Mouse (Mus musculus) kidney, embryonic 16.5 days (tissue): Measurements from ENCODE around the gene Efcab11. TPM values are rescaled to one million over a fixed set of nuclear protein-coding genes. Genes with fewer than 3 reads are reported as not detected.

Experiments
- ATAC-seq: fragments of 200-750 bp; cut with Nextera tagmentation; 2 replicates; pipeline ENCODE4 v1.8.0; 2017; ENCODE audit warnings: moderate TSS enrichment; ENCODE audit not compliant: low FRiP score, low TSS enrichment
- H3K27ac ChIP-seq: fragments of 300-500 bp; sonication (generic); 2 replicates; pipeline ENCODE4 v1.5.1; 2014; ENCODE audit warnings: low read length
- H3K27me3 ChIP-seq: fragments of 300-500 bp; sonication (generic); 2 replicates; pipeline ENCODE4 v1.6.1; 2014; ENCODE audit warnings: low read length, control low read depth, mixed read lengths; ENCODE audit not compliant: insufficient read depth
- H3K36me3 ChIP-seq: fragments of 300-500 bp; sonication (generic); 2 replicates; pipeline ENCODE4 v1.6.1; 2014; ENCODE audit warnings: low read length, control low read depth, mixed read lengths; ENCODE audit not compliant: insufficient read depth
- H3K4me1 ChIP-seq: fragments of 300-500 bp; sonication (generic); 2 replicates; pipeline ENCODE4 v1.6.1; 2014; ENCODE audit warnings: low read length, control low read depth, mixed read lengths; ENCODE audit not compliant: insufficient read depth
- H3K4me2 ChIP-seq: fragments of 300-500 bp; sonication (generic); replicated peaks from 2 replicates; pipeline ENCODE4 v1.6.1; 2014; ENCODE audit warnings: low read depth, low read length
- H3K4me3 ChIP-seq: fragments of 300-500 bp; sonication (generic); 2 replicates; pipeline ENCODE4 v1.5.1; 2014; ENCODE audit warnings: mild to moderate bottlenecking, low read length
- H3K9ac ChIP-seq: fragments of 300-500 bp; sonication (generic); replicated peaks from 2 replicates; pipeline ENCODE4 v1.6.1; 2014; ENCODE audit warnings: low read length
- H3K9me3 ChIP-seq: fragments of 300-500 bp; sonication (generic); 2 replicates; pipeline ENCODE4 v1.6.1; 2016; ENCODE audit warnings: low read length, control low read depth
- WGBS: fragments of 180-500 bp; shearing (Covaris S2); extraction: QIAGEN DNeasy Blood & Tissue Kit; methylation state at CpG from one replicate; pipeline ENCODE4 v1.1.7; 2014; 5-methylcytosine and 5-hydroxymethylcytosine counted together
- polyA plus RNA-seq: library from polyadenylated mRNA; unstranded; fragments of >200 nt; fragmentation: Nextera tagmentation; extraction: Ambion mirVana; gene quantifications from 2 replicates; pipeline ENCODE4 v1.2.1, GENCODE M21; 2015

The Efcab11 gene
- polyA plus RNA-seq, result 12.5 TPM in 2 replicates

- peak within 1 kb of the TSS; percentile 66 for H3K4me3 ChIP-seq
- ATAC-seq, result peak; percentile 92
- peaks cover 19% of the 10 kb centered on the region for H3K4me1 ChIP-seq
- H3K9ac ChIP-seq, result peak within 1 kb of the TSS; percentile 90
- H3K27ac ChIP-seq, result peak within 1 kb of the TSS; percentile 87
- no peaks in the 10 kb centered on the region for H3K27me3 ChIP-seq
- H3K4me2 ChIP-seq, result peak within 1 kb of the TSS; percentile 97
- 0 out of 2 replicates have a peak, but pooled peaks cover 4% of the 10 kb centered on the region for H3K36me3 ChIP-seq
- H3K9me3 ChIP-seq, result no peaks in the 10 kb centered on the region
- WGBS, result 0% methylated on average over 63 of the region's 73 CpGs
Measured at GRCm38 (mm10) chr12:99884269-99885261, at the start of gene Efcab11, which contains the start of gene Tdp1. Gene Efcab11 (minus strand): TSS chr12:99884439. Gene Tdp1 (plus strand): TSS chr12:99884517.

- Histone ChIP-seq H3K9ac (no peak overlapping the region), H3K9me3 (no peaks in the 10 kb centered on the region), H3K27me3 (no peaks in the 10 kb centered on the region), H3K36me3 (peaks cover 16% of the 10 kb centered on the region; the same call in 1 of the 2 replicates), H3K4me1 (no peaks in the 10 kb centered on the region), H3K27ac (no peak overlapping the region), H3K4me3 (no peak overlapping the region), H3K4me2 (no peak overlapping the region)
- 0 out of 2 replicates have a peak, but pooled peaks have one; percentile 55 for ATAC-seq
- WGBS, result 78% methylated on average over 3 of the region's 3 CpGs
Measured at GRCm38 (mm10) chr12:99933630-99934029, 49.4 kb upstream of the Efcab11 start.

DNA sequence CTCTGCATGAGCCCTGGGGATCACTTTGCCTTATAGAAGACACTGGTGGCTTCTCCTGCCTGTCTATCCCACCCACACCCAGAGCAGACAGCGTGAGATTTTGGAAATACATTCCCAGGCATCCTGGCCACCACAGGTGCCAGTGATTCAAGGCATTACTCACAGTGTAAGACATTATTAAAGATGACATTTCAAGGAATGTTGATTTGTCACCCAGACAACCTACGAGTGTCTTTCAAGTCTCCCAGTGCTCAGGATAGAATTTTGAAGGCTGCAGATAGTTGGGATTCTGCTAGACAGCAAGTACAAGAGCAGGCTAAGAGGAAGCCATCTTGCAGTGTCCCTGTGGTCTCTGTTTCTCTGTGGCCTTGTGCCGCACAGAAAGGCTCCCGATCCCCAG, 48.0 kb upstream of the Efcab11 start:
- no peaks in the 10 kb centered on the region for H3K4me1 ChIP-seq
- peaks cover 19% of the 10 kb centered on the region; the same call in 1 of the 2 replicates for H3K36me3 ChIP-seq
- no peak overlapping the region for H3K4me2 ChIP-seq
- no peaks in the 10 kb centered on the region for H3K27me3 ChIP-seq
- H3K27ac ChIP-seq, result no peak overlapping the region
- H3K9ac ChIP-seq, result no peak overlapping the region
- no peak overlapping the region for H3K4me3 ChIP-seq
- WGBS, result 95% methylated on average over 4 of the region's 4 CpGs
- no peaks in the 10 kb centered on the region for H3K9me3 ChIP-seq
- no peak for ATAC-seq

DNA sequence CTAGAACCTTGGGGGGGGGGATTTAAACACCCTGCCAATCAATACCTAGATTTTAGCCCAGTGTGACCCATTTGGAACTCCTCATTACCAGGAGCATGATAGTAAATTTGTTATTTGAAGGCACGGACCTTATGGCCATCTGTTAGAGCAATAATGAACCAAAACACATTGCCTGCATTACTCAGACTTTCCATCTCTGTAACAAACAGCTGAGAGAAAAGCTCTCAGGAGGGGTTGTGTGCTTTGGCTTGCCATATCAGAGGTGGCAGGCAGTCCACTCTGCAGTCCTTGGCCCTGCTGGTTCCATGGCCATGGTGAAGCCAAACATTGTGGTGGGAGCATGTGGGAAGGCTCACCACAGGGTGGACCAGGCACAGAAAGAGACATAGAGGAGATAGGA, 44.9 kb upstream of the Efcab11 start:
- no peak overlapping the region for H3K27ac ChIP-seq
- H3K9me3 ChIP-seq, result no peaks in the 10 kb centered on the region
- peaks cover 14% of the 10 kb centered on the region; the same call in 1 of the 2 replicates for H3K36me3 ChIP-seq
- H3K4me3 ChIP-seq, result no peak overlapping the region
- ATAC-seq, result no peak
- H3K9ac ChIP-seq, result no peak overlapping the region
- no peaks in the 10 kb centered on the region for H3K4me1 ChIP-seq
- WGBS, result 82% methylated on average over 1 of the region's 1 CpGs
- no peak overlapping the region for H3K4me2 ChIP-seq
- no peaks in the 10 kb centered on the region for H3K27me3 ChIP-seq

GRCm38 (mm10) chr12:99928311-99928710, 44.1 kb upstream of the Efcab11 start:
- 73% methylated on average over 7 of the region's 7 CpGs for WGBS

GRCm38 (mm10) chr12:99923703-99924102, 39.5 kb upstream of the Efcab11 start:
- Histone ChIP-seq H3K9me3 (no peaks in the 10 kb centered on the region), H3K27ac (no peak overlapping the region), H3K9ac (no peak overlapping the region), H3K4me3 (no peak overlapping the region), H3K27me3 (no peaks in the 10 kb centered on the region), H3K4me1 (no peaks in the 10 kb centered on the region), H3K4me2 (no peak overlapping the region), H3K36me3 (peaks cover 5% of the 10 kb centered on the region; the same call in 1 of the 2 replicates)
- ATAC-seq, result no peak
- WGBS, result 81% methylated on average over 5 of the region's 5 CpGs

More at GRCm38 (mm10) chr12:99928311-99928710, 44.1 kb upstream of the Efcab11 start:
- Histone ChIP-seq H3K4me1 (no peaks in the 10 kb centered on the region), H3K9me3 (no peaks in the 10 kb centered on the region), H3K27ac (no peak overlapping the region), H3K4me2 (no peak overlapping the region), H3K27me3 (no peaks in the 10 kb centered on the region), H3K36me3 (peaks cover 10% of the 10 kb centered on the region; the same call in 1 of the 2 replicates), H3K4me3 (no peak overlapping the region), H3K9ac (no peak overlapping the region)
- ATAC-seq, result no peak

DNA sequence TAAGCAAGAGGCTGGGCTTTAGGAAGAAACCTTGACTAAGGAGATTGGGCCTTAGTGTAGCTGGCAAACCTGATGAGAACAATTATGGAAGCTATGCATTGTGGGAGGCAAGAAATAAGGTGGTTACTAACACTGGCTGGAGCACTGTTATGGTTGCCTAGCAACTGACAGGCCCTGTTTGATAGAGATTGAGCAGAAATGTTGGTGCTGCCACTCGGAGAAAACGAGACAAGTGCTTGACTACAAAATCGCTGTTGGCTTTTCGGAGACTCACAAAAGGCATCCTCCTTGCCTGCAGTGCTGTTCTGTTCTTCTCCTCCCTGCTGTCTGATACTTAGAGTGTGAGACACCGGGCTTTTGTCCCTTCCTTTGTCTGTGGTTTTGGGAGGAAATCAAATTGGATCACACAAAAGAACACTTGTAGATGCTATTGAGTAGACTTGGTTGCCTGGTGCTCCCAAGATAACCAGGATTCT, 38.9 kb upstream of the Efcab11 start:
- peaks cover 5% of the 10 kb centered on the region; the same call in 1 of the 2 replicates for H3K36me3 ChIP-seq
- H3K27me3 ChIP-seq, result no peaks in the 10 kb centered on the region
- no peaks in the 10 kb centered on the region for H3K4me1 ChIP-seq
- H3K9me3 ChIP-seq, result no peaks in the 10 kb centered on the region
- H3K4me3 ChIP-seq, result no peak overlapping the region
- WGBS, result 74% methylated on average over 5 of the region's 5 CpGs
- no peak overlapping the region for H3K27ac ChIP-seq
- no peak overlapping the region for H3K9ac ChIP-seq
- ATAC-seq, result no peak
- H3K4me2 ChIP-seq, result no peak overlapping the region

- no peak for ATAC-seq
- H3K36me3 ChIP-seq, result no peaks in the 10 kb centered on the region; the same call in 1 of the 2 replicates
- 75% methylated on average over 3 of the region's 3 CpGs for WGBS
Measured at GRCm38 (mm10) chr12:99921045-99921444, 36.8 kb upstream of the Efcab11 start.

DNA sequence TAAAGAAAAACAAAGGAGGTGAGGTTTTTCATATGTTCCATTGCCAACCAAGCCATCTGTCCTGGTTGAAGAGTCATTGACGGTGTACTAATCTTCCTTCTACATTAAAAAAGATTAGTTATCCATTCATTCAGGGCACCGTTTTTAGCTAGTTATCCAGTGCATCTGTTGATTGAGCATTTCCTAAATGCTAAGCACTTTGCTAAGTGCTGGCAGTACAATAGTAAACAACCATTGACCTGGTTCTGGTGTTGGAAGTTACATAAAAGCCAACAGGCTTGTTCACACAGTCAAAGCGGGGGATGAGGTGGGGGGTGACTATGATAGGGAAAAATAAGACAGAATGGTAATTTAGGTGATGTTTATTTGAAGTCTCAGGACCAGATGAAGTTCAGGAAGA, 35.4 kb upstream of the Efcab11 start:
- Histone ChIP-seq H3K27ac (no peak overlapping the region), H3K9ac (no peak overlapping the region), H3K9me3 (no peaks in the 10 kb centered on the region), H3K36me3 (peaks cover 3% of the 10 kb centered on the region), H3K4me1 (no peaks in the 10 kb centered on the region), H3K4me2 (no peak overlapping the region), H3K4me3 (no peak overlapping the region), H3K27me3 (no peaks in the 10 kb centered on the region)
- no peak for ATAC-seq
- 94% methylated on average over 3 of the region's 3 CpGs for WGBS

More at GRCm38 (mm10) chr12:99921045-99921444, 36.8 kb upstream of the Efcab11 start:
- Histone ChIP-seq H3K4me2 (no peak overlapping the region), H3K4me1 (no peaks in the 10 kb centered on the region), H3K9me3 (no peaks in the 10 kb centered on the region), H3K27ac (no peak overlapping the region), H3K9ac (no peak overlapping the region), H3K4me3 (no peak overlapping the region), H3K27me3 (no peaks in the 10 kb centered on the region)
